Mouse (Mus musculus) neural tube, embryonic 11.5 days (tissue): ENCODE measurements around the gene Wrnip1. TPM values are rescaled to one million over a fixed set of nuclear protein-coding genes. Genes with fewer than 3 reads are reported as not detected.

Source experiments
- ATAC-seq: fragments of 200-750 bp; cut with Nextera tagmentation; 2 replicates; pipeline ENCODE4 v1.8.0; 2017; ENCODE audit warnings: moderate number of reproducible peaks, mild to moderate bottlenecking, moderate TSS enrichment, moderate library complexity; ENCODE audit not compliant: insufficient read depth, low FRiP score, low TSS enrichment
- DNase-seq: peaks from one replicate; pipeline ENCODE4 v3.0.0-alpha.2; 2015; ENCODE audit warnings: low spot score
- H3K27ac ChIP-seq: fragments of 300-500 bp; sonication (generic); 2 replicates; pipeline ENCODE4 v1.5.1; 2014; ENCODE audit warnings: low read depth, mild to moderate bottlenecking, low read length
- H3K27me3 ChIP-seq: fragments of 300-500 bp; sonication (generic); 2 replicates; pipeline ENCODE4 v1.6.1; 2014; ENCODE audit warnings: mild to moderate bottlenecking, low read length, mixed read lengths; ENCODE audit not compliant: control insufficient read depth, insufficient read depth
- H3K36me3 ChIP-seq: fragments of 300-500 bp; sonication (generic); 2 replicates; pipeline ENCODE4 v1.6.1; 2014; ENCODE audit warnings: mild to moderate bottlenecking, low read length, moderate library complexity, mixed read lengths; ENCODE audit not compliant: control insufficient read depth, insufficient read depth
- H3K4me1 ChIP-seq: fragments of 300-500 bp; sonication (generic); 2 replicates; pipeline ENCODE4 v1.6.1; 2014; ENCODE audit warnings: low read length, mixed read lengths; ENCODE audit not compliant: control insufficient read depth, insufficient read depth
- H3K4me2 ChIP-seq: fragments of 300-500 bp; sonication (generic); 2 replicates; pipeline ENCODE4 v1.6.1; 2014; ENCODE audit warnings: low read depth, mild to moderate bottlenecking, moderate library complexity
- H3K4me3 ChIP-seq: fragments of 300-500 bp; sonication (generic); 2 replicates; pipeline ENCODE4 v1.5.1; 2014; ENCODE audit warnings: low read depth, low read length
- H3K9ac ChIP-seq: fragments of 300-500 bp; sonication (generic); 2 replicates; pipeline ENCODE4 v1.6.1; 2014; ENCODE audit warnings: mild to moderate bottlenecking, low read length
- H3K9me3 ChIP-seq: fragments of 300-500 bp; sonication (generic); 2 replicates; pipeline ENCODE4 v1.6.1; 2016; ENCODE audit warnings: low read length; ENCODE audit not compliant: control insufficient read depth
- WGBS: fragments of 180-500 bp; shearing (Covaris S2); extraction: QIAGEN DNeasy Blood & Tissue Kit; methylation state at CpG from one replicate; pipeline ENCODE4 v1.1.7; 2014; 5-methylcytosine and 5-hydroxymethylcytosine counted together
- polyA plus RNA-seq: library from polyadenylated mRNA; unstranded; fragments of >200 nt; fragmentation: Nextera tagmentation; extraction: Ambion mirVana; gene quantifications from 2 replicates; pipeline ENCODE4 v1.2.1, GENCODE M21; 2014

The Wrnip1 gene
- polyA plus RNA-seq, 1 experiment from 2014 or later: 18.6 TPM

GRCm38 (mm10) chr13:32821671-32822070, 19.8 kb downstream of the Wrnip1 start:
- no peak overlapping the region for H3K4me3 ChIP-seq
- H3K27me3 ChIP-seq: no peaks in the 10 kb centered on the region
- H3K9me3 ChIP-seq: no peaks in the 10 kb centered on the region
- DNase-seq: no peak
- H3K4me2 ChIP-seq: no peak overlapping the region
- H3K36me3 ChIP-seq: peaks cover 6% of the 10 kb centered on the region
- WGBS: 96% methylated on average over 4 of the region's 4 CpGs
- no peaks in the 10 kb centered on the region for H3K4me1 ChIP-seq
- H3K9ac ChIP-seq: no peak overlapping the region
- H3K27ac ChIP-seq: no peak overlapping the region
- no peak for ATAC-seq

GRCm38 (mm10) chr13:32823126-32823525, 21.3 kb downstream of the Wrnip1 start:
- no peaks in the 10 kb centered on the region for H3K27me3 ChIP-seq
- H3K4me3 ChIP-seq: no peak overlapping the region
- H3K9me3 ChIP-seq: no peaks in the 10 kb centered on the region
- no peak overlapping the region for H3K4me2 ChIP-seq
- H3K9ac ChIP-seq: no peak overlapping the region
- 89% methylated on average over 6 of the region's 6 CpGs for WGBS
- peaks cover 5% of the 10 kb centered on the region for H3K36me3 ChIP-seq
- H3K4me1 ChIP-seq: no peaks in the 10 kb centered on the region
- ATAC-seq (no peak), DNase-seq (no peak)
- no peak overlapping the region for H3K27ac ChIP-seq

- DNase-seq (no peak), ATAC-seq (no peak)
- Histone ChIP-seq H3K4me1 (no peaks in the 10 kb centered on the region), H3K36me3 (peaks cover 5% of the 10 kb centered on the region; the same call in 1 of the 2 replicates), H3K27ac (no peak overlapping the region), H3K9me3 (no peaks in the 10 kb centered on the region), H3K4me2 (no peak overlapping the region), H3K9ac (no peak overlapping the region), H3K27me3 (no peaks in the 10 kb centered on the region), H3K4me3 (no peak overlapping the region)
- 79% methylated on average over 6 of the region's 6 CpGs for WGBS
Observed at GRCm38 (mm10) chr13:32824377-32825330, 22.8 kb downstream of the Wrnip1 start.

GRCm38 (mm10) chr13:32825546-32825945, 23.7 kb downstream of the Wrnip1 start:
- H3K9me3 ChIP-seq: no peaks in the 10 kb centered on the region
- ATAC-seq (no peak), DNase-seq (no peak)
- 93% methylated on average over 8 of the region's 8 CpGs for WGBS
- no peak overlapping the region for H3K27ac ChIP-seq
- H3K4me1 ChIP-seq: no peaks in the 10 kb centered on the region
- no peak overlapping the region for H3K9ac ChIP-seq
- no peak overlapping the region for H3K4me2 ChIP-seq
- peaks cover 3% of the 10 kb centered on the region; the same call in 1 of the 2 replicates for H3K36me3 ChIP-seq
- no peaks in the 10 kb centered on the region for H3K27me3 ChIP-seq
- no peak overlapping the region for H3K4me3 ChIP-seq

GRCm38 (mm10) chr13:32827111-32827822, 25.4 kb downstream of the Wrnip1 start:
- no peaks in the 10 kb centered on the region for H3K36me3 ChIP-seq
- H3K4me1 ChIP-seq: no peaks in the 10 kb centered on the region
- no peaks in the 10 kb centered on the region for H3K27me3 ChIP-seq
- no peak overlapping the region for H3K9ac ChIP-seq
- H3K9me3 ChIP-seq: no peaks in the 10 kb centered on the region
- no peak for ATAC-seq
- DNase-seq: no peak
- H3K27ac ChIP-seq: no peak overlapping the region
- H3K4me3 ChIP-seq: no peak overlapping the region
- 77% methylated on average over 3 of the region's 3 CpGs for WGBS
- H3K4me2 ChIP-seq: no peak overlapping the region

- no peaks in the 10 kb centered on the region for H3K4me1 ChIP-seq
- no peak overlapping the region for H3K9ac ChIP-seq
- H3K4me2 ChIP-seq: no peak overlapping the region
- no peak overlapping the region for H3K27ac ChIP-seq
- no peaks in the 10 kb centered on the region for H3K36me3 ChIP-seq
- ATAC-seq (no peak), DNase-seq (peak; percentile 38)
- H3K27me3 ChIP-seq: no peaks in the 10 kb centered on the region
- no peak overlapping the region for H3K4me3 ChIP-seq
- 55% methylated on average over 4 of the region's 4 CpGs for WGBS
- H3K9me3 ChIP-seq: no peaks in the 10 kb centered on the region
Observed at GRCm38 (mm10) chr13:32827951-32828350, 26.1 kb downstream of the Wrnip1 start.

GRCm38 (mm10) chr13:32828886-32829285, 27.0 kb downstream of the Wrnip1 start:
- no peaks in the 10 kb centered on the region for H3K27me3 ChIP-seq
- H3K4me1 ChIP-seq: no peaks in the 10 kb centered on the region
- H3K36me3 ChIP-seq: no peaks in the 10 kb centered on the region
- no peaks in the 10 kb centered on the region for H3K9me3 ChIP-seq
- no peak overlapping the region for H3K9ac ChIP-seq
- H3K4me2 ChIP-seq: no peak overlapping the region
- 88% methylated on average over 4 of the region's 4 CpGs for WGBS
- no peak for DNase-seq
- ATAC-seq: no peak
- no peak overlapping the region for H3K27ac ChIP-seq
- H3K4me3 ChIP-seq: no peak overlapping the region

- Histone ChIP-seq H3K27ac (no peak overlapping the region), H3K36me3 (no peaks in the 10 kb centered on the region), H3K9ac (no peak overlapping the region), H3K4me1 (no peaks in the 10 kb centered on the region), H3K4me3 (no peak overlapping the region), H3K9me3 (no peaks in the 10 kb centered on the region), H3K4me2 (no peak overlapping the region), H3K27me3 (no peaks in the 10 kb centered on the region)
- ATAC-seq: no peak
- DNase-seq: no peak
- 81% methylated on average over 3 of the region's 3 CpGs for WGBS
Observed at GRCm38 (mm10) chr13:32831505-32832273, 29.9 kb downstream of the Wrnip1 start.
